Mouse (Mus musculus) liver, adult 2 months (tissue): ENCODE measurements around the gene Cpsf4. TPM values are rescaled to one million over a fixed set of nuclear protein-coding genes. Genes with fewer than 3 reads are reported as not detected.

ENCODE experiments used
- DNase-seq: peaks from one replicate; pipeline ENCODE4 v3.0.0-alpha.2; 2011; ENCODE audit warnings: low read depth, low spot score; ENCODE audit errors: extremely low read depth
- H3K27ac ChIP-seq: fragments of 200-500 bp; replicated peaks from 2 replicates; pipeline ENCODE4 v1.5.1; 2012; ENCODE audit warnings: low read depth, mild to moderate bottlenecking, control low read depth, inconsistent platforms, low read length; ENCODE audit not compliant: insufficient read depth
- H3K27me3 ChIP-seq: fragments of 200-500 bp; 2 replicates; pipeline ENCODE4 v1.6.1; 2012; ENCODE audit warnings: mild to moderate bottlenecking, moderate library complexity, low read length, inconsistent platforms; ENCODE audit not compliant: control insufficient read depth, insufficient read depth
- H3K36me3 ChIP-seq: fragments of 200-500 bp; 2 replicates; pipeline ENCODE4 v1.6.1; 2012; ENCODE audit warnings: low read length, inconsistent platforms; ENCODE audit not compliant: control insufficient read depth, insufficient read depth
- H3K4me1 ChIP-seq: fragments of 200-500 bp; 2 replicates; pipeline ENCODE4 v1.6.1; 2011; ENCODE audit warnings: low read length; ENCODE audit not compliant: control insufficient read depth, insufficient read depth
- H3K4me3 ChIP-seq: fragments of 200-500 bp; 2 replicates; pipeline ENCODE4 v1.5.1; 2011; ENCODE audit warnings: low read depth, mild to moderate bottlenecking, control low read depth, low read length, moderate library complexity; ENCODE audit not compliant: insufficient read depth
- H3K79me2 ChIP-seq: fragments of 200-500 bp; 2 replicates; pipeline ENCODE4 v1.6.1; 2012; ENCODE audit warnings: inconsistent platforms, mild to moderate bottlenecking, low read length, moderate library complexity; ENCODE audit not compliant: control insufficient read depth, insufficient read depth
- H3K9ac ChIP-seq: fragments of 200-500 bp; 2 replicates; pipeline ENCODE4 v1.6.1; 2012; ENCODE audit warnings: low read depth, mild to moderate bottlenecking, control low read depth, inconsistent platforms, low read length
- CTCF ChIP-seq: fragments of 200-500 bp; IDR thresholded peaks from 2 replicates; pipeline ENCODE4 v1.5.1; 2011; ENCODE audit warnings: low read depth, low read length, control low read depth
- POLR2A ChIP-seq: fragments of 200-500 bp; IDR thresholded peaks from 2 replicates; pipeline ENCODE4 v1.6.1; 2011; ENCODE audit warnings: low read length, control low read depth; ENCODE audit not compliant: insufficient read depth; ENCODE audit errors: extremely low read depth
- WGBS: fragments of 180-500 bp; shearing (Covaris S2); methylation state at CpG from one replicate; pipeline ENCODE4 v1.1.7; 2018; 5-methylcytosine and 5-hydroxymethylcytosine counted together
- polyA plus RNA-seq: library from polyadenylated mRNA; depleted of rRNA; stranded (reverse); fragments of >200 nt; gene quantifications from 2 replicates; pipeline ENCODE4 v1.2.3, GENCODE M21; 2012
- total RNA-seq: library from RNA; depleted of rRNA; stranded (reverse); fragments of >200 nt; gene quantifications from 2 replicates; pipeline ENCODE4 v1.2.3, GENCODE M21; 2014

Cpsf4 gene
- total and polyA plus RNA-seq, 2 experiments: 16.4 to 20.2 TPM

DNA sequence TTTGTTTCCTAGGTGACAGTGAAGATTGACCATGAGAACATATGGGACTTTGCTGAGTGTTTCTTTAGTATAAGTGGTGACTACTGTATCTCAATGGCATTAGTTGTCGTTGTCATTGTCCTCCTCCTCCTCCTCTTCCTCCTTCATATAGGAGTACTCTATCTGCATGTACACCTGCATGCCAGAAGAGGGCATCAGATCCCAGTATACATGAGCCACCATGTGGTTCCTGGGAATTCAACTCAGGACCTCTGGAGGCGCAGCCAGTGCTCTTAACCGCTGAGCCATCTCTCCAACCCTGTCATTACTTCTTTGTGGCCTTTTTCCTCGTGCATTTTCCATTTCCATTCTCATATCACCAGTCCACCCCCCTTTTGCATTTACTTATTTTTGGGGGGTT, 47.7 kb downstream of the Cpsf4 start:
- WGBS: 43% methylated on average over 4 of the region's 4 CpGs
- TF ChIP-seq CTCF: peak; percentile 43
- TF ChIP-seq POLR2A: no peak
- H3K9ac ChIP-seq: no peak overlapping the region
- peaks cover 9% of the 10 kb centered on the region for H3K36me3 ChIP-seq
- H3K79me2 ChIP-seq: 0 out of 2 replicates have a peak, but pooled peaks cover 5% of the 10 kb centered on the region
- H3K27me3 ChIP-seq: no peaks in the 10 kb centered on the region
- no peak overlapping the region for H3K4me3 ChIP-seq
- H3K4me1 ChIP-seq: peaks cover 15% of the 10 kb centered on the region
- peak; percentile 60 for DNase-seq
- H3K27ac ChIP-seq: no peak overlapping the region

- H3K36me3 ChIP-seq: peaks cover 5% of the 10 kb centered on the region
- DNase-seq: peak; percentile 77
- peaks cover 24% of the 10 kb centered on the region for H3K4me1 ChIP-seq
- TF ChIP-seq CTCF (no peak), POLR2A (no peak)
- WGBS: 28% methylated on average over 6 of the region's 6 CpGs
- H3K27me3 ChIP-seq: no peaks in the 10 kb centered on the region
- no peaks in the 10 kb centered on the region for H3K79me2 ChIP-seq
- peak overlapping the region; percentile 88 for H3K27ac ChIP-seq
- H3K9ac ChIP-seq: peak overlapping the region; percentile 50
- no peak overlapping the region for H3K4me3 ChIP-seq
Measured at GRCm38 (mm10) chr5:145217746-145218145, 50.7 kb downstream of the Cpsf4 start.

DNA sequence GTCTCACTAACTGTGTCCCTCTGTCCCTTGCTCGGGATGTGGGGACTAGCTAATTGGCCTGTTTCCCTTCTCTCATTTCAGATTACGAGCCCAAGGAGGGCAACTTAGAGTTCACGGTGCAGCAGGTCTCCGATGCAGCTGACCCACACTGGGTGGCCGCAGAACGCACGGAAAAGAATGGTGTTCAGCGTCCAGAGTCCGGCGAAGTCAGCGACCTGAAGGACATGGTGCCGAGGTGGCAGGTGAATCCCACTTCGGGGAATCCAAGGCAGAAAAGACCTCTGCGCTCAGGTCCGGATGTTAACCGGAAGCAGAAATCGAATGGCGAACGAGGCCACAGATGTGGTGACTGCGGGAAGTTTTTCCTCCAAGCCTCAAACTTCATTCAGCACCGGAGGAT, 51.2 kb downstream of the Cpsf4 start:
- Histone ChIP-seq H3K27me3 (no peaks in the 10 kb centered on the region), H3K79me2 (no peaks in the 10 kb centered on the region), H3K4me3 (no peak overlapping the region), H3K4me1 (peaks cover 27% of the 10 kb centered on the region), H3K36me3 (peaks cover 5% of the 10 kb centered on the region), H3K9ac (peak overlapping the region; percentile 50), H3K27ac (peak overlapping the region; percentile 88)
- TF ChIP-seq POLR2A: no peak
- TF ChIP-seq CTCF: no peak
- 46% methylated on average over 21 of the region's 21 CpGs for WGBS
- DNase-seq: peak; percentile 64

DNA sequence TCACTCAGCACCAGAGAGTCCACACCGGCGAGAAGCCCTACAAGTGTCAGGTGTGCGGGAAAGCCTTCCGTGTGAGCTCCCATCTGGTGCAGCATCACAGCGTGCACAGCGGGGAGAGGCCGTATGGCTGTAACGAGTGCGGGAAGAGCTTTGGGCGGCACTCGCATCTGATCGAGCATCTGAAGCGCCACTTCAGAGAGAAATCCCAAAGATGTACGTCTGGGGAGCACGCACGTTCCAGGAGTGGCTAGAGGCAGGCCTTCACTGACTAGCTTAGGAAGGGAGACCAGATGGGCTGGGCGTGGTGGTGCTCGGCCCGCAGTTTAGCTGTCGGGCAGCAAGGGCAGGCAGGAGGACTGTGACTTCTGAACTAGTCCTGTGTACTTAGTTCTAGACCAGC, 51.7 kb downstream of the Cpsf4 start:
- TF ChIP-seq CTCF (no peak), POLR2A (no peak)
- H3K4me3 ChIP-seq: no peak overlapping the region
- 96% methylated on average over 20 of the region's 20 CpGs for WGBS

GRCm38 (mm10) chr5:145219981-145220380, 53.0 kb downstream of the Cpsf4 start:
- Histone ChIP-seq H3K9ac (no peak overlapping the region), H3K27ac (peak overlapping the region; percentile 14; the same call in 1 of the 2 replicates), H3K27me3 (no peaks in the 10 kb centered on the region), H3K79me2 (no peaks in the 10 kb centered on the region), H3K4me1 (peaks cover 33% of the 10 kb centered on the region), H3K4me3 (no peak overlapping the region), H3K36me3 (peaks cover 5% of the 10 kb centered on the region)
- DNase-seq: peak; percentile 67
- WGBS: 67% methylated on average over 8 of the region's 8 CpGs
- TF ChIP-seq POLR2A: no peak
- TF ChIP-seq CTCF: no peak

More for the DNA sequence above, 51.7 kb downstream of the Cpsf4 start:
- no peaks in the 10 kb centered on the region for H3K79me2 ChIP-seq
- peak overlapping the region; percentile 88 for H3K27ac ChIP-seq
- DNase-seq: no peak
- no peak overlapping the region for H3K9ac ChIP-seq
- H3K36me3 ChIP-seq: peaks cover 5% of the 10 kb centered on the region
- no peaks in the 10 kb centered on the region for H3K27me3 ChIP-seq
- H3K4me1 ChIP-seq: peaks cover 32% of the 10 kb centered on the region

DNA sequence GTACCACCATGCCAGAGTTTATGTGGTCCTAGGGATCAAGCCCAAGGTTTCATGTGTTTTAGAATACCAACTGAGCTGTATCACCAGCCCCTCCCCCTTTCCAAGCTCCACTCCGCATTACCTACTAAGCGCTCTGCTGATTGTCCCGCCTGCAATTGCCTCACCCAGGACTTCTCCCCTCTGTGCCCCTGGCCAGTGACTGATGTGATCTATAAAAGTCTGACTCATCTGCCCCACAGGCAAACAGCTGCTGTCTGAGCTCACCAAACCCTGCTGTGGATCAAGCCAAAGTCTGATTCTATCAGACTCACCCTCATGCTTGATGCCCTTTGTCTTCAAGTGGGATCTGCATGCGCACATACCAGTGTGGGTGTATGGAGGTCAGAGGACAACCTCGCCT, 55.8 kb downstream of the Cpsf4 start:
- peaks cover 5% of the 10 kb centered on the region for H3K36me3 ChIP-seq
- H3K4me1 ChIP-seq: peaks cover 41% of the 10 kb centered on the region
- no peak overlapping the region for H3K4me3 ChIP-seq
- peak overlapping the region; percentile 8; the same call in 1 of the 2 replicates for H3K9ac ChIP-seq
- H3K79me2 ChIP-seq: no peaks in the 10 kb centered on the region
- H3K27me3 ChIP-seq: no peaks in the 10 kb centered on the region
- WGBS: 26% methylated on average over 5 of the region's 5 CpGs
- TF ChIP-seq CTCF (no peak), POLR2A (no peak)
- DNase-seq: peak; percentile 85
- peak overlapping the region; percentile 77 for H3K27ac ChIP-seq
